Mouse (Mus musculus): ENCODE data around the gene Rcc2.

DNA sequence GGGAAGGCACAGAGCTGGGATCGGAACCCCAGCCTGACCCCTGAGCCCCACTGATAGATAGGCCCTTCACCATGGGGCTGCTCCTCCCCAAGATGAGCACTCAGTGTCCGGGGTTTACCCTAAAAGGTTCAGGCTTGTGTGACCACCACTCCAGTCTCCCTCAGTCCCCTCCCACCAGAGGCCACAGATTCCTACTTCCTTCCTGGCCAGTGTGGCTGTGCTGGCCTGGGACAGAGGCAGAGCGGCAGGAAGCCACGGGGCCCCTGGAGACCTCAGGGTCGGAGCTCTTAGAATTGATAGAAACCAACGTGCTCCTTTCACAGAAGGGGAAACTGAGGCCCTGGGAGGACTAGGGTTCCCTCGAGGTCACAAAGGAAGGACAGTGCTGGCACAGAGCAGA is 37.9 kb upstream of the Rcc2 start:
- TF ChIP-seq POLR2A (IDR thresholded peaks at IDR 0.05; ENCODE audit: borderline replicate concordance, extremely low read depth, low read depth, low read length) (no peak), CTCF (IDR thresholded peaks at IDR 0.05; ENCODE audit: insufficient read depth, low read length) (no peak)
